In the genomic region with DNA sequence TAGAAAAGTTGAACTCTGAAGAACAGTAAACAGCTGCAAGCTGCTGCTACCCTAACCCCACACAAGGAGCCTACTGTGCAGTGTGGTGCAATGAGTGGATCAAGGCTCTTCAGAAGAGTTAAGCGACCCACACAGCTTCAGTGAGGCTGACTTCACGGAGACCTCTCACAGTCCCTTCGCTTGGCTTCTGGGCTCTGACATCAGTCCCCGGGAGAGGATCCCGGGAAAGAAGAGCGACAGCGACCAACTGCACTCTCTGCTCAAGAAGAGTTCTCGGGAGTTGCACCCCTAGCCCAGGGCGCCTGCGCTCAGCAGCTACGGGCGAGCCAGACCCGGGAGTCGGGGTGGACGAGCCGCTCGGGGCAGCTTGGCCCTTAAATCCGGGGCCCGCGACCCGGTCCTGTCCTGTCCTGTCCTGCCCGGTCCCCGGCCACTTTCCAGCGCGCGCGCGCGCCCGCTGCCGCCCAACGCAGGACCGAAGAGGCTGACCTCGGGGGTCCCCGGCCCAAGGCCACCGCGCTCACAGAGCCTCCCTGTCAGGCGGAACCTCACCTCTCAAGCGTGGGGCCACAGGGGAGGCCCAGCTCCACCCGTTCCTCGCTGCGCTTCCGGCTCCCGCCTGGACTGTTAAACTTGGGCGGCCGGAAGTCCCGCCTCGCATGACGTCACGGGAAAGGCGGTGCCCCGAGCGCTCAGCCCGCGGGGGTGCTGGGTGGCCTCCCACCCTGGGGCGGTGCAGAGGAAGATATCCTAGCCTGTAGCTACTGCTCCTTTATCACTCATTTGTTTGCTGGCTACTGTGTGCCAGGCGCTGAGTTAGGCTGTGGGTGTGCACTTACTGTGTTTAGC, we compare ENCODE assay signal across 8 mouse cellular contexts. TPM values are rescaled to one million over a fixed set of nuclear protein-coding genes. Genes with fewer than 3 reads are reported as not detected.
DNase-seq lines count a peak whose midpoint lies in the region; ATAC-seq and TF ChIP-seq lines count a peak whose summit lies in the region.

A gene (minus strand): TSS at position 650 of the 849 bp plus-strand sequence.

- peak; percentile 99 for ATAC-seq in forebrain, embryonic 16.5 days
- ATAC-seq in lung, embryonic 14.5 days (ENCODE audit: insufficient read depth): peak; percentile 99

- TF ChIP-seq POLR2A in olfactory bulb, adult 2 months (IDR thresholded peaks at IDR 0.05; ENCODE audit: insufficient read depth, low read depth, low read length): peak; percentile 44; the same call in 1 of the 2 replicates
- TF ChIP-seq POLR2A in thymus, adult 2 months (IDR thresholded peaks at IDR 0.05; ENCODE audit: control insufficient read depth, extremely low read depth, insufficient read depth, low read length, poor library complexity): peak; percentile 90

- intact Hi-C loops in heart, postnatal 36 days (cut with DNase I): loop anchor here (10.0 kb wide), 1 partner anchor 293 kb away; no protein-coding TSS in a partner anchor

- no peaks in the 10 kb centered on the region for H3K9me3 ChIP-seq in ES-E14 (ENCODE audit: control insufficient read depth, insufficient read depth, low read depth, low read length)
- no peaks in the 10 kb centered on the region for H3K9me3 ChIP-seq in forebrain, embryonic 16.5 days (ENCODE audit: control insufficient read depth, low read length)
- no peaks in the 10 kb centered on the region; the same call in 1 of the 2 replicates for H3K9me3 ChIP-seq in lung, embryonic 14.5 days (ENCODE audit: low read depth, low read length)

- 0 out of 2 replicates have a peak, but pooled peaks cover 3% of the 10 kb centered on the region for H3K36me3 ChIP-seq in ES-E14 (ENCODE audit: control insufficient read depth, insufficient read depth, low read length, poor library complexity, severe bottlenecking)
- H3K36me3 ChIP-seq in forebrain, embryonic 16.5 days (ENCODE audit: control insufficient read depth, insufficient read depth): no peaks in the 10 kb centered on the region
- peaks cover 9% of the 10 kb centered on the region; the same call in 1 of the 2 replicates for H3K36me3 ChIP-seq in lung, embryonic 14.5 days (ENCODE audit: insufficient read depth)
- H3K36me3 ChIP-seq in thymus, adult 2 months (ENCODE audit: control insufficient read depth, insufficient read depth, low read length): no peaks in the 10 kb centered on the region

- peak within 1 kb of the TSS; percentile 79 to 86 for H3K4me3 ChIP-seq in ES-E14 (ENCODE audit: insufficient read depth in 1 of 2, low read depth in 1 of 2, low read length in 2 of 2, poor library complexity in 1 of 2, severe bottlenecking in 1 of 2)
- peak within 1 kb of the TSS; percentile 96 for H3K4me3 ChIP-seq in forebrain, embryonic 16.5 days (replicated peaks; ENCODE audit: low read length)
- peak within 1 kb of the TSS; percentile 91 for H3K4me3 ChIP-seq in layer of hippocampus, adult 2 months
- peak within 1 kb of the TSS; percentile 88 for H3K4me3 ChIP-seq in lung, embryonic 14.5 days (ENCODE audit: low read depth, low read length)
- H3K4me3 ChIP-seq in olfactory bulb, adult 2 months (ENCODE audit: insufficient read depth, low read depth, low read length): peak within 1 kb of the TSS; percentile 88
- peak within 1 kb of the TSS; percentile 60 for H3K4me3 ChIP-seq in thymus, adult 2 months (ENCODE audit: control insufficient read depth, insufficient read depth, low read length)

- peak within 1 kb of the TSS; percentile 82 for H3K9ac ChIP-seq in ES-E14 (ENCODE audit: insufficient read depth, low read depth, low read length, poor library complexity, severe bottlenecking)
- H3K9ac ChIP-seq in forebrain, embryonic 16.5 days (replicated peaks; ENCODE audit: low read depth, low read length): peak within 1 kb of the TSS; percentile 80
- H3K9ac ChIP-seq in lung, embryonic 14.5 days: peak within 1 kb of the TSS; percentile 93

- in situ Hi-C loops in ES-E14 (cut with MboI; ENCODE audit: low sequenced_read_pairs in 2 of 2, unreplicated experiment in 2 of 2): no loop called here

- peak; percentile 67 for DNase-seq in ES-E14 (ENCODE audit: low read depth, low spot score)
- DNase-seq in cerebellum, adult 11-12 months: peak; percentile 86
- peak; percentile 98 for DNase-seq in heart, postnatal 36 days
- DNase-seq in layer of hippocampus, adult 2 months (ENCODE audit: low spot score in 2 of 2): peak; percentile 89 to 93
- peak; percentile 97 for DNase-seq in lung, embryonic 14.5 days
- DNase-seq in thymus, adult 2 months: peak; percentile 98

- H3K27ac ChIP-seq in ES-E14 (ENCODE audit: insufficient read depth, low read depth, low read length, poor library complexity, severe bottlenecking): no peak within 1 kb of the TSS
- H3K27ac ChIP-seq in forebrain, embryonic 16.5 days (ENCODE audit: low read length): peak within 1 kb of the TSS; percentile 65
- peak within 1 kb of the TSS; percentile 77 for H3K27ac ChIP-seq in layer of hippocampus, adult 2 months
- peak within 1 kb of the TSS; percentile 96 for H3K27ac ChIP-seq in lung, embryonic 14.5 days (ENCODE audit: low read depth)
- no peak within 1 kb of the TSS; the same call in 1 of the 2 replicates for H3K27ac ChIP-seq in olfactory bulb, adult 2 months (ENCODE audit: insufficient read depth, low read depth, low read length)
- H3K27ac ChIP-seq in thymus, adult 2 months (ENCODE audit: control insufficient read depth, insufficient read depth, low read length): peak within 1 kb of the TSS; percentile 53; the same call in 1 of the 2 replicates

- H3K4me1 ChIP-seq in ES-E14 (ENCODE audit: control insufficient read depth in 2 of 2, insufficient read depth in 2 of 2, low read length in 2 of 2, poor library complexity in 1 of 2): peaks cover 0 to 3% of the 10 kb centered on the region in 2 experiments; a peak in 1 of 4 replicates
- peaks cover 9% of the 10 kb centered on the region for H3K4me1 ChIP-seq in forebrain, embryonic 16.5 days (replicated peaks; ENCODE audit: control insufficient read depth, insufficient read depth, low read length)
- no peaks in the 10 kb centered on the region for H3K4me1 ChIP-seq in lung, embryonic 14.5 days (ENCODE audit: insufficient read depth)
- H3K4me1 ChIP-seq in olfactory bulb, adult 2 months (ENCODE audit: control insufficient read depth, insufficient read depth, low read length): no peaks in the 10 kb centered on the region
- H3K4me1 ChIP-seq in thymus, adult 2 months (replicated peaks; ENCODE audit: control insufficient read depth, insufficient read depth, low read length): peaks cover 4% of the 10 kb centered on the region

- TF ChIP-seq CTCF in layer of hippocampus, adult 2 months (conservative IDR thresholded peaks at IDR 0.05): no peak
- no peak for TF ChIP-seq CTCF in lung, embryonic 14.5 days (IDR thresholded peaks at IDR 0.05; ENCODE audit: low read depth)
- TF ChIP-seq CTCF in olfactory bulb, adult 2 months (IDR thresholded peaks at IDR 0.05; ENCODE audit: insufficient read depth, low read depth, low read length): no peak
- TF ChIP-seq CTCF in thymus, adult 2 months (IDR thresholded peaks at IDR 0.05; ENCODE audit: borderline replicate concordance, control insufficient read depth, extremely low read depth, insufficient read depth, low read length, poor library complexity): no peak

- H3K4me2 ChIP-seq in forebrain, embryonic 16.5 days (ENCODE audit: low read length): peak within 1 kb of the TSS; percentile 82
- H3K4me2 ChIP-seq in lung, embryonic 14.5 days: peak within 1 kb of the TSS; percentile 60

- WGBS in forebrain, embryonic 16.5 days: 0% methylated on average over 57 of the region's 57 CpGs
- WGBS in lung, embryonic 14.5 days: under 1% methylated on average over 57 of the region's 57 CpGs
- WGBS in olfactory bulb, adult 2 months: under 1% methylated on average over 57 of the region's 57 CpGs
- under 1% methylated on average over 57 of the region's 57 CpGs for WGBS in thymus, adult 2 months

- no peaks in the 10 kb centered on the region for H3K27me3 ChIP-seq in forebrain, embryonic 16.5 days (replicated peaks; ENCODE audit: control insufficient read depth, insufficient read depth, low read length)
- no peaks in the 10 kb centered on the region for H3K27me3 ChIP-seq in lung, embryonic 14.5 days (ENCODE audit: insufficient read depth, low read length)
- H3K27me3 ChIP-seq in thymus, adult 2 months (ENCODE audit: control insufficient read depth, insufficient read depth, low read length): no peaks in the 10 kb centered on the region

TF ChIP-seq in ES-E14, 5 proteins besides CTCF, POLR2A, EP300 and RAD21:
- TF ChIP-seq CHD2 (IDR thresholded peaks at IDR 0.05; ENCODE audit: low read depth, low read length) (no peak), ZNF384 (IDR thresholded peaks at IDR 0.05; ENCODE audit: low read depth, low read length) (no peak), MAFK (IDR thresholded peaks at IDR 0.05; ENCODE audit: insufficient read depth, low read depth, low read length) (no peak), HCFC1 (IDR thresholded peaks at IDR 0.05; ENCODE audit: borderline replicate concordance, insufficient read depth, low read length) (no peak), ZC3H11A (IDR thresholded peaks at IDR 0.05; ENCODE audit: borderline replicate concordance, low read depth, low read length) (no peak)

RNA-seq across cellular contexts. Expression of the gene that starts here (rescaled TPM):
- 13.6 and 16.4 TPM in 2 replicates for total RNA-seq in ES-E14 (2012; rRNA removed)
- polyA plus RNA-seq in forebrain, embryonic 16.5 days (2015; fragmentation: Nextera tagmentation; extraction: Ambion mirVana): 19.0 and 22.9 TPM in 2 replicates
- total RNA-seq in heart, postnatal 36 days (2021): 10 to 100 TPM; 22.1 to 22.6 TPM
- 1 to 10 TPM; 3.2 to 4.4 TPM for total RNA-seq in layer of hippocampus, adult 2 months (2021)
- 55.4 and 59.5 TPM in 2 replicates for polyA plus RNA-seq in lung, embryonic 14.5 days (2014; fragmentation: Nextera tagmentation; extraction: Ambion mirVana)
- not detected in 2 replicates for polyA plus RNA-seq in olfactory bulb, adult 2 months (2012; ENCODE audit: insufficient read depth, insufficient read length, low replicate concordance, missing spikeins)
- 9.0 and 9.4 TPM in 2 replicates for polyA plus RNA-seq in thymus, adult 2 months (2012; rRNA removed)

Comparison
In these comparisons a context has a peak if more than half of its experiments do, and no peak if none do; other contexts are left out.
1. H3K27ac ChIP-seq: peak in forebrain, embryonic 16.5 days (single experiment), layer of hippocampus, adult 2 months (single experiment), lung, embryonic 14.5 days (single experiment) and thymus, adult 2 months (single experiment); none in ES-E14 (single experiment) and olfactory bulb, adult 2 months (single experiment).
2. Peak in every context shown above with its lines, with median percentiles within 50 percentile points of each other: DNase-seq, H3K4me3 ChIP-seq and H3K9ac ChIP-seq.